Mouse (Mus musculus): ENCODE measurements around the gene Mat2a.
A peak's percentile ranks its signal among the peaks of the same experiment; 100 is the strongest.

Gene Mat2a

DNA sequence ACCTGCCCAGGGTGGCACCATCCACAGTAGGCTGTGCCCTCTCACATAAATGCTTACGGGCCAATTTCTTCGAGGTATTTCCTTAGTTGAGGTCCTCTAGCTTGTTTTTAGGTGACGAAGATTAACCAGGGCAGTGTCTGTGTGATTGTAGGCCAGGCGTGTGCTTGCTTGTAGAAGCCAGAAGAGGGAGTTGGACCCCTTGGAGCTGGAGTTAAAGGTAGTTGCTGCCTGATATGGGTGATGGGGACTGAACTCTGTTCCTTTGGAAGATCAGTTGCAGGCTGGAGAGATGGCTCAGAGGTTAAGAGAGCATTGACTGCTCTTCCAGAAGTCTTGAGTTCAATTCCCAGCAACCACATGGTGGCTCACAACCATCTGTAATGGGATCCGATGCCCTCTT is 24.2 kb downstream of the Mat2a start:
- no peak for DNase-seq (ENCODE audit: low read depth, low spot score)

DNA sequence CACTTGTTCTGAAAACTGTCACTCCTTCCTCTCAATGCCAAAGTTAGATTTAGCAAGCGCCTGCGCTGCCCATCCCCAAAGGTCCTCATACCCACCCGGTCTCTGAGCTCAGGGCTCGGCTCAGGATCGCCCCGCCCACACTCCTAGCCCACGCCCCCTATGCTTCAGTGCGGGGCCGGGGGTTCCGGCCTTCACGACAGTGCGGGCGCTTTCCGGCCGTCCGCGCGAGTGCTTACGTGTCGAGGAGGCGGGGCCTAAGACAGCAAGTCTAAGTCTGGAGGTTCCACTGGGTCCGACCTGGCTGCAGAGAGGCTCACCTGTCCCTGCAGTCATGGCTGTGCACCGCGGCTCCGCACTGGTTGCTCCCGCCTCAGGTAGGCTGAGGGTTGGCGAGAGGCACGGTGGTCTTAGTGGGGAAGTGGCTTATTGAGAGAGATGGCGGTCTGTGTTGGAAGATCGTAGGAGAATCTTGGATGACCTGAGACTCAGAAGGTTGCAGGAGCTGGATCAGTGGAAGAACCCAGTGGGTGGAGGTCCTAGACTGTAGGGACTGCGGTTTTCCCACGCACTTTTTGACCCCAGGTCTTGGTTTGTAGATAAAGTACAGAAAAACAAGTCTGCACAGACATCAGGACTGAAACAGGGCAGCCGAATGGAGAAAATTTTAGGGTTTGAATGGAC is 25.1 kb downstream of the Mat2a start, which contains the start of gene Ggcx:
TSS of gene Ggcx (plus strand) at position 233 of the 681 bp plus-strand sequence.
- DNase-seq (ENCODE audit: low read depth, low spot score) = peak; percentile 98

DNA sequence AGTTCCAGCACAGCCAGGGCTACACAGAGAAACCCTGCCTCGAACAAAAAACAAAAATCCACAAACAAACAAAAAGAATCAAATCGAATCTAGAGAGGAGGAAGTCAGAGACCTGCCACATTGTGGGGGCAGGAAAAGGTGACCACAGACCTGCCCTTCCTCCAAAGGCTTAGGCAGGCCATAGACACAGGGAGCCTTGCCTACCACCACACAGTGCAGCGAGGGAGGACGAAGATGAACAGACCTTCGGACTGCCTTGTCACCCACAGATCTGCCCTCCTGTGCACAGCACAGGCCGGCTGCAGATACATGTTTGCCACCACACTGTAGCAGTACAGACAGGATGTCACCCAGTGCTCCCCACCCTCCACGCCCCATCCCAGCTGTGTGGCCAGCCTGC is 28.8 kb downstream of the Mat2a start:
- peak; percentile 24 for DNase-seq (ENCODE audit: low read depth, low spot score)

DNA sequence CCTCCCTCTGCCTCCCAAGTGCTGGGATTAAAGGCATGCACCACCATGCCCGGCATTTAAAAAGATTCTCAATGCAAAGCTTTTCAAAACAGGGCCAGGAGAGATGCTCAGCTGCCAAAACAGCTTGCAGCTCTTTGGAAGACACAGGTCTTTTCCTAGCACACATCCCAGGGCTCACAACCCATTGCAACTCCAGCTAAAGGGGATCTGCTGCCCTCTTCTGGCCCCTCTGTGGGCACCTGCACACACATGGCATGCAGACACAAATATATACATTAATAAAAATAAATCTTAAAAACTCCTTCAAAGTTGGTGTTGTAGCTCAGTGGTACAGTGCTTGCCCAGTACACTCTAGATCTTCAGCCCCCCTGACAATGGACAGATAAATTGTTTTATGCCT is 29.4 kb downstream of the Mat2a start:
- DNase-seq (ENCODE audit: low read depth, low spot score) = no peak

DNA sequence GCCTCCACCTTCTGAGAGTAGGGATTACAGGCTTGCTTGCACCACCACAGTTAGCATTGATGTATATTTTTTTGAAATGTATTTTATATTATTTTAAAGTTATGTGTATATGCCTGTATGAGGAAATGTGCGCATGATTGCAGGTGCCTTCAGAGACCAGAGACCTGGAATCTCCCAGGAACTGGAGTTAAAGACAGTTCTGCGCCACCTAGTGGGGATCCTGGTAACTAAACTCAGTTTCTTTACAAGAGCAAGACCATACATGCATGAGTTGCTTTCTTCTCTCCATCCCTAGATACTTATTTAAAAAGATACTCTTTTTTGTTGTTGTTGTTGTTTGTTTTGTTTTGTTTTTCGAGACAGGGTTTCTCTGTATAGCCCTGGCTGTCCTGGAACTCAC is 29.8 kb downstream of the Mat2a start:
- DNase-seq (ENCODE audit: low read depth, low spot score) = peak; percentile 85

DNA sequence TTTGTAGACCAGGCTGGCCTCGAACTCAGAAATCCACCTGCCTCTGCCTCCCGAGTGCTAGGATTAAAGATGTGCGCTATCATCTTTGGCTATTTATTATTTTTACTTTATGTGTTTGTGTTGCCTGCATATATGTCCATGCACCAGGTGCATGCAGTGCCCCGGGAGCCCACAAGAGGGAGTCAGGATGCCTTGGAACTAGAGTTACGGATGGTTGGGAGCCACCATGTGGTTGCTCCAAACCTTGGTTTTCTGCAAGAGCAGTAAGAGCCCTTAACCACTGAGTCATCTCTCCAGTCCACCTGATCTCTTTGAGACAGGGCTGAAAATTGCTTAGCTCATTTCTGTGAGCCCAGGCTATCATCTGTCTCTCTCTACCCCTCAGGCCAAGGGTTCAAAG is 32.2 kb downstream of the Mat2a start:
- DNase-seq (ENCODE audit: low read depth, low spot score) = peak; percentile 95

DNA sequence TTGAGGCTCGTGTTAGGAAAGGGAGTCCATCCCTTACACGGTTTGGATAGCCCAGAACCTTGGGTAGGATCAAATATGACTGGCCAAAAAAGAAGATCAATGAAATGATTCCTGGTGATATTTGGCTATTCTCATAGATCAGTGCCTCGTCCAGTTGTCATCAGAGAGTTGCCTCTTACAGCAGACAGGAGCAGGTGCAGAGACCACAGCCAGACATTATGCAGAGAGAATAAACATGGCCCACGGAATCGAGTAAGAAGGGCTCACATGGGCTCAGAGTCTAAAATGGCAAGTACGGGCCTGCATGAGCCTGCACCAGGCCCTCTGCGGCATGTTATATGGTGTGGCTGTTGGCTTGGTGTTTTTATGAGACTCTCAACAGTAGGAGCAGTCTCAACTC is 34.0 kb downstream of the Mat2a start:
- DNase-seq (ENCODE audit: low read depth, low spot score) = no peak

DNA sequence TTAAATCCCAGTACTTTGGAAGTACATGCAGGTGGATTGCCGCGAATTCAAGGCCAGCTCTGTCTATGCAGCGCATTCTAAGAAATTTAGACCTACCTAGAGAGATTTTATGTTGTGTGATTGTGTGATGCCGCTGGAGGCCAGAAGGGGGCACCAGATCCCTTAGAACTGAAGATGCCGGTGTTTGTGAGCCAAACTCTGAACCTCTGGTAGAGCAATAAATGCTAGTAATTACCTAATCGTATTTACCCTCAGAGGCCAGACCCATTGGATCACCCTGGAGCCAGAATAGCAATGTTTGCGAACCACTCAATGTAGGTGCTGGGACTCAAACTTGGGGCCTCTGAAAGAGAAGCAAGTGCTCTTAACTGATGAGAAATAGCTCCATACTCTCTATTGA is 37.5 kb downstream of the Mat2a start:
- peak; percentile 87 for DNase-seq (ENCODE audit: low read depth, low spot score)

DNA sequence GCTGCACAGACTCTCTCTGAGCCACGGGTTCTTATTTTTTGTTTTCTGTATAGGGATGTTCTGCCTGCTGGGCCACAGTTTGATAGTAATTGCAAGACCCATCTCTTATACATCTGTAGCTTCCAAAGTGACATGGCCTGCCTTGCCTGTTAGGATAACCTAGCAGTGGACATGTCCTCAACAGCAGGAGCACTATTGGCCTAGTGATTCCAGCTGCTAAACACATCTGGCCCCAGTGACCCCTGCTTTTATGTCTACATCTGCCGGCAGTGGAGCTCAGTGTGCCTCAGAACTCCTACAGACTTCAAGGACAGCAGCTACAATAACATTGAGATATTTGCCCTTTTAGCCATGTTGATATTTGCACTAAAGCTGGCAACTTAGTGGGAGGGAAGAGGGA is 39.4 kb downstream of the Mat2a start:
- DNase-seq (ENCODE audit: low read depth, low spot score) = no peak

DNA sequence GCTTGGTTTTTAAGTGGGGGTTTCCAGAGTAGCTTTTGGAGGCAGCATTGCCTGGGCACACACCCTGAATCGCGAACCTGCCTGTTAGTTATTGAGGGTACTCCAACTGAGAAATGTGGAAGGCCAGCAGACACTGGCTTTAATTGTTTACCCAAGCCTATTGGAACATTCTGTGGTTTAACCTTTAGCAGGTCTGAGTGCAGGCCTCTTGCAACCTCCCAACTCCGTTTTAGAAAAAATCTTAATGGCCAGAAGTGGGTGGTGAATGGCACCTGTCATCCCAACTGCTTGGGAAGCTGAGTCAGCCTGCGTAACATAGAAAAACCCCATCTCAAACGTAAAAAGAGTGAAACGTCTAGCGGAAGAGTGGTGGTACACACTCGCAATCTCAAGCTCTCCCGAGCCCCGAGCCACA is 42.5 kb downstream of the Mat2a start:
- no peak for DNase-seq (ENCODE audit: low read depth, low spot score)

DNA sequence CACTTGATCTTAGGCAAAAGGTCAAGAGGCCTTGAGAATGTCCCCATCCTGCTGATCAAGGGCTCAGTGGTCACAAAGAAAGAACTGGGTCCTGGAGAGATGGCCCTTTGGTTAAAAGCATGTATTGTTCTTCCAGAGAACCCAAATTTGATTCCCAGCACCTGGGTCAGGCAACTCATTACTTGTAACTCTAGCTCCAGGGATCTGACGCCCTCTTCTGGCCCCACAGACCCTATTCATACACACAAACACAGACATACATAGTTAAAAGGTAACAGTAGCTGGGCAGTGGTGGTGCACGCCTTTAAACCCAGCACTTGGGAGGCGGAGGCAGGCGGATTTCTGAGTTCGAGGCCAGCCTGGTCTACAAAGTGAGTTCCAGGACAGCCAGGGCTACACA is 47.0 kb downstream of the Mat2a start:
- DNase-seq (ENCODE audit: low read depth, low spot score) = no peak

DNA sequence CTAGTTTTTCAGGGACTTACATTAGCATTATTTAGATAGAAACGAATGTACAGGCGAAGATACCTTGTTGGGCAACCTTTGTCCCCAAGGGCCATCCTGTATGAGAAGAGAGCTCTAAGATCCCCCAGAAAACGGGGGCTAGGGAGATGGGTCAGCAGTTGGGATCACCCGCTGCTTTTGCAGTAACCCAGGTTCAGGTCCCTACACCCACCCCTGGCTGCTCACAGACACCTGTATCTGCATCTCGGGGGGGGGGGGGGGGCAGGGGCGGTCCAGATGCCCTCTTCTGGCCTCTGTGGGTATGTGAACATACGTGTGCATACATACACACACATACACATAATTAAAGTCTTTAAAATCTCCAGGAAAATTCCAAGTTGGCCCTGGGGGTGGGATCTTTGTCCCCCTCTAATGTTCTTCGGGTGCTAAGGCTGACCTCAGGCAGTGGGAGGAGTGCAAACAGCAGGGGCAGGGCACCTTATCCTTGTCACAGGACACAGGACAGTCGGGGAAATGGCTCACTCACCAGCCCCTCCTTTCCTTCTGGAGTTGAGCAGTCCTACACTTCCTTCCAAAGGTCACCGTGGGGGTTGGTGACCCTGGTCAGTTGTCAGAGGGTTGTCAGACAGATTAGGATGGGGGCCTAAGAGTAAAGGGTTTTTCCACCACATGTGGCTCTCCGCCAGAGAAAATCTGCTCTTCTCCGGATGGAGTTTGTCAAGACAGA is 48.4 kb downstream of the Mat2a start:
- DNase-seq (ENCODE audit: low read depth, low spot score) = peak; percentile 59

DNA sequence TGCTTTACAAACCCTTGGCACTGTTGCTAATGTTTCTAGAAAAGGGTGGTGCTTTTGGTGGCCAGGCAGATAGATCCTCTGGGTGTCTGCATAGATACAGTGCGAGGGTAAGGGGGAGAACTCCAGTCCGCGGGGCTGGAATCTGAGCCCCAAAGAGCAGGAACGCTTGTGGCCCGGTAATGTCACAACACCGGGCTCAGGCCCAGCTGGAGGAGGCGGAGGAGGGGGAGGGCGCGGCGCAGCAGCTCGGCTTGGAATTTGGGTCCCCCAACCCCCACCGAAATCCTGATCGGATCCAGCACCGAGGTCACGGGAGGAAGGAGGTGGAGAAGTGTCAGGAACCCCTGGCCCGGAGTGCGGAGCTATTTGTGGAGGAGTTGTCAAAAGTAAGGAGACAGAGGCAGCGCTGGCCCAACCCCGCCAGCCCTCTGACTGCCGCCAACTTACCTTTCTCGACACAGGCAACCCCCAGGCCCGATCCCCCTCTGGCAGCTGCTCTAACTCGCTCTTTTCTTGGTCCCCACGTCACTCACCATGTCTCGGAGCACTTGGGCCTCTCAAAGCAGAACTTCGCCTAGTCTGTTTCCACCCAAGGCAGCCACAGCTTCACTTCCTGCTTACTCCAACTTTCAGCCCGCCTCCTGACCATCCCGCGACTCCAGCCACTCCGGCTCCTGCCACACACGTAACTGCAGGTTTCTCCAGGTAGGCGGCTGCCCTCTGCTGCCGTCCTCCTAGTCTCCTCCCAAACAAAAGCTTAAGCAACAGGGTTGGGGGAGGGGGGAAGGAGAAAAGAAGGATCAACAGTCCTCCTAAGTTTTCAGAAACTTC is 49.2 kb downstream of the Mat2a start, which contains the start of gene Vamp8:
TSS of gene Vamp8 (minus strand) at position 763 of the 831 bp plus-strand sequence.
- DNase-seq (ENCODE audit: low read depth, low spot score) = peak; percentile 71

DNA sequence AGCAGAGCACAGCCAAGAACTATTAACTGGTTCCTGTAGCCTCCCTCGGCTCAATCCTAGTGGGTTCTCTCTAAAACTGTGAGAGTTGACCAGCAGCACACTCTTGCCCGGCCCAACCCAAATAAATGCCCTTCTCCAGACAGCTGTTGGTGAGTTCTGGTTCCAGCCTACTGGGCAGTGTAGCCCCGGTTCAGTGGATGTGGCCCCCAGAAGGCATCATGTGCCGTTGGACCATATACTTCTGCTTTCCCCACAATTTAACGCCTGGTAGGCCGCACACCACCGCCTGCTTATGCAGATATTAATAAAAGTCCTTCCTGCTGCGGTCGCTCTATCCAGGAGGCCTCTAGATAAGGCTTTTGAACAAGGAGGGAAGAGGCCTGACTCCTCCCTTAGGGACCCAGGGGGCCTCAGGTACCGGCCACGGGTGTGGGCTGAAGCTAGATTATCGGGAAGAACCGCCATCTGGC is 49.9 kb downstream of the Mat2a start:
- no peak for DNase-seq (ENCODE audit: low read depth, low spot score)

DNA sequence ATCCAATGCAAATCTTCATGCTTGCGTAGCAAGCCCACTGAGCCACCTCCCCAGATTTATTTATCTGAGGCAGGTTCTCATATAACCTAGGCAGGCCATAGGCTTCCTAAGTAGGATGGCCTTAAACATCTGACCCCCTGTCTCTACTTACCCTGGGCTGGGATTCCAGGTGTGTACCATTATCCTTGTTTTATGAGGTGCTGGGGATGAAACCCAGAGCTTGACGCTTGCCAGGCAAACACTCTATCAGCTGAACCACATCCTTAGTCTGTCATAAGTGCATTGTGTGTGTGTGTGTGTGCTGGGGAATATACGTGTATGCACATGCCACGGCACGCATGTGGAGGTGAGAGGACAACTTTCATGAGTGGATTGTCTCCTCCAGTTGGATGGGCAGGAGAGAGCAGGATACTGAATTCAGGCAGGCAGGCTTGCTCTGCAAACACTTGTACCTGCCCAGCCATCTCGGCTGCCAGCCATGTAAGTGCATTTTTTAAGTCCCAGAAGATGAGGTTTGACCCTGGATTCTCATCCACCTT is 50.5 kb downstream of the Mat2a start:
- no peak for DNase-seq (ENCODE audit: low read depth, low spot score)

DNA sequence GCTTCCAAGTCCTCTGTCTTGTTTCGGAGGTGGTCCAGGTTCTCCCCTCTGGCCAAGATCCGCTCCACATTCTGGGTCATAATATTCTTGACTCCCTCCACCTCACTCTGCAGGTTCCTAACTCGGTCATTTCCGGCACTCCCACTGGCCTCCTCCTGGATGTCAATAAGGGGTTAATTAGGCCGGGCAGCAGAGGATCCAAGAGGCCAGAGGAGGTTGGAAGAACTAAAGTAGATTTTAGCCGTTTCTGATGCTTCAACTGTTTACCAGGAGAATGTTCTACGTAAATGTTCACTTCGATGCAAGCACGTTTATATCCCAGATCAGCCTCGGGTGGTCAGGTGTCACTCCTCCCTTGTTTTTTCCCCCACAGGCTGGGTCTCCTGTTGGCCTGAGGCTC is 51.1 kb downstream of the Mat2a start:
- no peak for DNase-seq (ENCODE audit: low read depth, low spot score)

DNA sequence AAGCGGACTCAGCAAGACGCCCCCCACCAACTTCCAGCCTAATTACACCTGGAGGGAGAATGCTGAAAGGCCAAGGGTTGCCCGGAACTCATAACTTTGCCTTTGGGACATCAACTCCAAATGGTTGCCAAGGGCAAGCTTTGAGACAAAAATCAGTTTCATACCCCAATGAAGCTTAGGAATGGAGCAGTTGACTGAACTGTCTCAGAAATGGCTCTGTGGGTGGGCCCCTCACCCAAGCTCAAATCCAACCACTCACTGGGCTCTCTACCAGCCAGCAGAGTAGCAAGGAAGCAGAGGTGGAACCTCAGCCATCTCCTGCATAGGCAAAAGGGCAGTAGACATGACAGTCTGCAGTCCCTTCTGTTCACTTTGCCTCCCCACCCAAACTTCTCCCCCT is 51.5 kb downstream of the Mat2a start:
- no peak for DNase-seq (ENCODE audit: low read depth, low spot score)

DNA sequence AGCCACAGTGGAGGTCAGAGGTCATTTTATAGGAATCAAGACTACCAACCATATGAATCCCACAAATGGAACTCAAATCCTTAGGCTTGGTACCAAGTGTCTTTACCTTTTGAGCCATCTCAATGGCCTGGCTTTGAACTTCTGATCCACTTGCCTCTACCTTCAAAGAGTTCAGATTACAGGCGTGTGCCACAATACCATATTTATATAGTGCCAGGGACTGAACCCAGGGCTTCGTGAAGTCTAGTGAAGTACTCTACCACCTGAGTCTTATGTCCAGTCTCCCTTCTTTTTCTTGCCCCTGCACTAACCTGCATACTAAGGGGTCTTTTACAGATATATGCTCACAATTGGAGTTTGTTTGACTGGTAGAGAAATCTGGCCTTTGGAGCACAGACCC is 52.8 kb downstream of the Mat2a start:
- no peak for DNase-seq (ENCODE audit: low read depth, low spot score)

DNA sequence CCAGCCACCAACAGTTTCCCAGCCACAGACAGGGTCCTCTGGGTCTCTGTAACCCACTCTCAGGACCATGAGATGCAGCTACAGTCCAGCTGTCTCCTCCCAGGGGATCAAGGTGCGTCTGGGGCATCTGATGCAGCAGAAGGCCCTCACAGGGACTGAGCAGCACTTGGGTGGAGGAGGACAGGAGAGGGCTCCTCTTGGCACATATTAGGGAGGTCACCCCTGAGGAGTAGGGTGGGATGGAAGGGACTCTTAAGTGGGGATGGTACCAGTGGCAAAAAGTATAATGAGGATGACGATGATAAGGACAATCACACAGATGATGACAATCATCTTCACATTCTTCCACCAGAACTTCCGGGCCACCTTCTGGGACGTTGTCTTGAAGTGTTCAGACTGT is 54.1 kb downstream of the Mat2a start:
- DNase-seq (ENCODE audit: low read depth, low spot score) = no peak

DNA sequence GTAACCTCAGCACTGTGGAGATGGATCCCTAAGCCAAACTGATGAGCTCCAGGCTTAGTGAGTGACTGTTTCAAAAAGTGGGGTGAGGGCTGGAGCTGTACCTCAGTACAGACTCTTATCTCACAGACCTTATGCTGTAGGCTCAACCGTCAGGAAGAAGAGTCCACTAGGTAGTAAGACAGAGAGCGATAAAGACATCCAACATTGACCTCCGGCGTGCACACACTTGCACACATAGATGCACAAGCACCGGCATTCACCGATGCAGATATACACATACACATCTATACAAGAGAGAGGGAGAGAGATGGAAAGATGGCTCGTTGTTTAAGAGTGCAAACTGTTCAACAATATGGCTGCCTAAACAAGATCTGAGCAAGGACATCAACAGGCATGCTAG is 55.4 kb downstream of the Mat2a start:
- no peak for DNase-seq (ENCODE audit: low read depth, low spot score)

DNA sequence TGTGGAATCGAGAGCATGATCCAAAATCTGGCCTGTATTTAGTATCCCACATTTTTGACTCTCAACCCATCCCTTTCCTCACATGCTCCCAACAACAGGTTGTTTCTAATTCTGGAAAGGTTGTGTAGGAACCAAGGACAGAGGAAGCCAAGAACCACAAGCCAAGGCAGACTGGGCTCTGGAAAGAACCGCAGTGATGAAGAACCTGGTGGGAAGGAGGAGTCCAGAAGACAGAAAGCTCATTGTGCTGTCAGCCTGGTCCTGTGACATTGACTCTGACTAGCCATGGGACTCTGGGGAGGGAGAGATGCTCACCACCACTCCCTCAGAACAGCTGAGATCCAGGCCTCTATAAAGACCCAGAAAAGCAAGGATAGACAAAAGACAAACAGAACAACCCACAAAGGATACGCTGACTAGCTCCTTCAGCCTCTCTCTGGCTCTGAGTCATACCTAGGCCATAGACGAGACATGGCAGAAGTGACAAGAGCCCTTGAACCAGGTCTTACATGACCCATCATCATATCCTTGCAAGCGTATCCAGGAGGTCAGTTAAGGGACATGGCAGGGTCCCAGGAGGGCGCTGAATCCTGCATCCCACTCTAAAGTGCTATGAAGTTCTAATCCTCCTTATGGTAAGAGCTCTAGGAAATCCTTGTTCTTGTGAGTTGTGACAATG is 56.1 kb downstream of the Mat2a start:
- no peak for DNase-seq (ENCODE audit: low read depth, low spot score)
